Mouse (Mus musculus): ENCODE results near the gene Tmem199. TPM values are rescaled to one million over a fixed set of nuclear protein-coding genes. Genes with fewer than 3 reads are reported as not detected.

Tmem199 gene
- polyA plus RNA-seq, 1 experiment = 12.5 TPM

DNA sequence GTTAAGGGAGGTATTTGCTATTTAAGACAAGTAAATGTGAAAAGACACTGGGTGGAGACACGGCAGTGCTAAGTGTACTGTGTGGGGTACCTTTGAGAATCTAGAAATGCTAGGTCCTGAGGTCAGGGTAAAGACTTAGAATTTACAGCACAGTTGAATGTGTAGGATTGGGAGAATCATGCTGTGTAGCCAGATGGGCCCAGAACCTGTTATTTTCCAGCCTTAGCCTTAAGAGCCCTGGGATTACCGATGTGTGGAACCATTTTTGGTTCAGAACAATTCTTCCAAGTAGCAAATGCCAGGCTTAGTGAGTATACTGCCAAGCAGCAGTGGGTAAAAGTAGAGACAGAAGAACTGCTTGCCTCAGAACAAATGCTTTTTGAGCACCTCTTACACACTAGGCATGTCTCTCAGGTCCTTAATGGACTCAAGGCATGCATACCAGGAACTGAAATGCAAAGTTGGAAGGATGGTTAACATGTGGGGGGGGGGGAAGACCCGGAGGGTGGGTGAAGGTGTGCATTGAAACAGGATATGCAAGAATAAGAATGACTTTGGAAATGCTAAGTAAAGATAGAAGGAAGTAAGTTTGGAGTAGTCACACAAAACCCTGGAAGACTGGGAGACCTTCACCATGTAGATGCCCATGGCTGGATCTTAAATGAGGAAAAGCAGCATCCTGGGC lies 1.3 kb upstream of the Tmem199 start:
- no peak for DNase-seq
- Histone ChIP-seq H3K4me3 (replicated peaks; ENCODE audit: extremely low read depth, low read depth, low read length) (no peak overlapping the region), H3K4me1 (ENCODE audit: control insufficient read depth, insufficient read depth, low read length) (peaks cover 5% of the 10 kb centered on the region; the same call in 1 of the 2 replicates)
- 64% methylated on average over 3 of the region's 3 CpGs for WGBS
- TF ChIP-seq POLR2A (IDR thresholded peaks at IDR 0.05; ENCODE audit: borderline replicate concordance, extremely low read depth, low read depth, low read length) (no peak), CTCF (IDR thresholded peaks at IDR 0.05; ENCODE audit: insufficient read depth, low read length) (no peak)

GRCm38 (mm10) chr11:78509148-78509547 lies 2.8 kb downstream of the Tmem199 start:
- no peak for DNase-seq
- H3K4me3 ChIP-seq (replicated peaks; ENCODE audit: extremely low read depth, low read depth, low read length) = no peak overlapping the region
- WGBS = 88% methylated on average over 5 of the region's 5 CpGs
- TF ChIP-seq CTCF (IDR thresholded peaks at IDR 0.05; ENCODE audit: insufficient read depth, low read length) (peak; percentile 47), POLR2A (IDR thresholded peaks at IDR 0.05; ENCODE audit: borderline replicate concordance, extremely low read depth, low read depth, low read length) (no peak)
- H3K4me1 ChIP-seq (ENCODE audit: control insufficient read depth, insufficient read depth, low read length) = peaks cover 5% of the 10 kb centered on the region; the same call in 1 of the 2 replicates

- no peak for TF ChIP-seq POLR2A (IDR thresholded peaks at IDR 0.05; ENCODE audit: borderline replicate concordance, extremely low read depth, low read depth, low read length)
- no peak for TF ChIP-seq CTCF (IDR thresholded peaks at IDR 0.05; ENCODE audit: insufficient read depth, low read length)
- H3K4me1 ChIP-seq (ENCODE audit: control insufficient read depth, insufficient read depth, low read length) = no peaks in the 10 kb centered on the region
- no peak for DNase-seq
- 84% methylated on average over 3 of the region's 3 CpGs for WGBS
- no peak overlapping the region for H3K4me3 ChIP-seq (replicated peaks; ENCODE audit: extremely low read depth, low read depth, low read length)
Measured at GRCm38 (mm10) chr11:78505430-78505829, 6.5 kb downstream of the Tmem199 start.

DNA sequence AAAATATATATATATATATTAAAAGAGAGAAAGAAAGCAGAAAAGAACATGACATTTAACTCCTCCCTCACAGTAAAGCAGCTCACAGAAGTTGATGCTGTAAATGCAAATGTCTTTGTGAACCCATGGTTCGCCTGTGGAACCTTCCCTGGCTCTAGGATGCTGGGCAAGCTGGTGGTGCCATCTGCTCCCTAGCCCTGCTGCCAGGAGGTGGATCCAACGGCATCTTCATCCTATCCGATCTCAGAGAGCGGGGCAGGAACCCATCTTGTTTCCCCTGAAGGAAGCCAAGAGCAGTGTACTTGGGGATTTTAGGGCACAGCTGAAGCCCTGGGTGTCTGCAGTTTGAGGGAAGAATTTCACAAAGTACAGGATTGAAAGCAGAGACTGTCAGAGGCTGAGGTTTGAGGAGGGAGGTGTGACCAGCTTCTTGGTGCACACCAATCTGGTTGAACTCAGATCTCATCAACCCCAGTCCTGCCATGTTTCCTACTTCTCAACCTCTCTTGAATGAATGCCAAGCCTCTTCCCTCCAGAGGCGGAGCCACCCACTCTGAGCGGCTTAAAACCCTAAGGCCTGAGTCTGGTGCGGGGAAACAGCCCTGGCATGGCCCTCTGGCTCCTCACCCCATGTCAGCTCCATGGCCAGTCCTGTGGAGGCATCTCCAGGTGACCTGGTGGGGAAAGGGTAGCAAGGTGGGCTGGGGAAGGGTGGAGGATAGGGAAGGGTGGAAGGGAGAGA lies 8.9 kb downstream of the Tmem199 start, which contains the start of gene Sebox:
TSS of gene Sebox (plus strand) at position 539 of the 742 bp plus-strand sequence.
- no peak for DNase-seq
- 58% methylated on average over 7 of the region's 7 CpGs for WGBS
- TF ChIP-seq POLR2A (IDR thresholded peaks at IDR 0.05; ENCODE audit: borderline replicate concordance, extremely low read depth, low read depth, low read length) (no peak), CTCF (IDR thresholded peaks at IDR 0.05; ENCODE audit: insufficient read depth, low read length) (no peak)
- H3K4me3 ChIP-seq (replicated peaks; ENCODE audit: extremely low read depth, low read depth, low read length) = no peak within 1 kb of the TSS
- H3K4me1 ChIP-seq (ENCODE audit: control insufficient read depth, insufficient read depth, low read length) = no peaks in the 10 kb centered on the region

- no peak for DNase-seq
- peaks cover 5% of the 10 kb centered on the region; the same call in 1 of the 2 replicates for H3K4me1 ChIP-seq (ENCODE audit: control insufficient read depth, insufficient read depth, low read length)
- no peak overlapping the region for H3K4me3 ChIP-seq (replicated peaks; ENCODE audit: extremely low read depth, low read depth, low read length)
- WGBS = 74% methylated on average over 20 of the region's 20 CpGs
- no peak for TF ChIP-seq CTCF (IDR thresholded peaks at IDR 0.05; ENCODE audit: insufficient read depth, low read length)
- no peak for TF ChIP-seq POLR2A (IDR thresholded peaks at IDR 0.05; ENCODE audit: borderline replicate concordance, extremely low read depth, low read depth, low read length)
Measured at GRCm38 (mm10) chr11:78501529-78501928, 10.4 kb downstream of the Tmem199 start.

GRCm38 (mm10) chr11:78500623-78501202 lies 11.3 kb downstream of the Tmem199 start:
- no peak for DNase-seq
- no peak for TF ChIP-seq CTCF (IDR thresholded peaks at IDR 0.05; ENCODE audit: insufficient read depth, low read length)
- no peak for TF ChIP-seq POLR2A (IDR thresholded peaks at IDR 0.05; ENCODE audit: borderline replicate concordance, extremely low read depth, low read depth, low read length)
- Histone ChIP-seq H3K4me1 (ENCODE audit: control insufficient read depth, insufficient read depth, low read length) (peaks cover 5% of the 10 kb centered on the region; the same call in 1 of the 2 replicates), H3K4me3 (replicated peaks; ENCODE audit: extremely low read depth, low read depth, low read length) (no peak overlapping the region)
- WGBS = 58% methylated on average over 9 of the region's 9 CpGs

GRCm38 (mm10) chr11:78499543-78499942 lies 12.4 kb downstream of the Tmem199 start:
- TF ChIP-seq POLR2A (IDR thresholded peaks at IDR 0.05; ENCODE audit: borderline replicate concordance, extremely low read depth, low read depth, low read length) = no peak
- no peak for TF ChIP-seq CTCF (IDR thresholded peaks at IDR 0.05; ENCODE audit: insufficient read depth, low read length)
- Histone ChIP-seq H3K4me1 (ENCODE audit: control insufficient read depth, insufficient read depth, low read length) (peaks cover 5% of the 10 kb centered on the region; the same call in 1 of the 2 replicates), H3K4me3 (replicated peaks; ENCODE audit: extremely low read depth, low read depth, low read length) (no peak overlapping the region)
- WGBS = 44% methylated on average over 16 of the region's 16 CpGs
- DNase-seq = no peak

DNA sequence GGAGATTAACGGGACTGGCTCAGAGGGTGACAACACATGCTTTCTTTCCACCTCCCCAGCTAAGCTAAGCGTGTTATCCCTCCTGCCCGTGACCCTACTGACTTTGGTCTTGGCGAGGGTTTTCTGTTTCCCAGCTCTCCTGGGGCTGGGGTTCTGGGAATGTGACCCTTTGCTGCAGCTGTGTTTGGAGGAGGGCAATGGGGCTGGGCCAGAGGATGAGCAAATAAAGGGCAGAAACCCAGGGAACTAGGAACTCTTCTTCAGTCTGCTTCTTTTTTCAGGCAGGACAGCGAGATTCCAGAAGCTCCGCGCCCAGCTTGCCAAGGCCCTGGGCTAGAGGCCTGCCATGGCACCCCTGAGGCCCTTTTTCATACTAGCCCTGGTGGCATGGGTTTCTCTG lies 13.0 kb downstream of the Tmem199 start, which contains the start of gene Vtn:
TSS of gene Vtn (plus strand) at position 88 of the 400 bp plus-strand sequence.
- DNase-seq = no peak
- peaks cover 5% of the 10 kb centered on the region; the same call in 1 of the 2 replicates for H3K4me1 ChIP-seq (ENCODE audit: control insufficient read depth, insufficient read depth, low read length)
- H3K4me3 ChIP-seq (replicated peaks; ENCODE audit: extremely low read depth, low read depth, low read length) = no peak within 1 kb of the TSS
- TF ChIP-seq CTCF (IDR thresholded peaks at IDR 0.05; ENCODE audit: insufficient read depth, low read length) (no peak), POLR2A (IDR thresholded peaks at IDR 0.05; ENCODE audit: borderline replicate concordance, extremely low read depth, low read depth, low read length) (0 out of 2 replicates have a peak, but pooled peaks have one; percentile 9)
- WGBS = 55% methylated on average over 7 of the region's 7 CpGs

Measured in lung, adult 2 months (tissue).